Mouse (Mus musculus) G1E (cell line): Measurements from ENCODE around the gene Ubc.

ENCODE experiments used
- CTCF ChIP-seq: IDR thresholded peaks from 2 replicates; pipeline ENCODE4 v1.5.1; 2012; ENCODE audit warnings: low read depth, low read length, inconsistent platforms, mixed read lengths
- GATA2 ChIP-seq: IDR thresholded peaks from 2 replicates; pipeline ENCODE4 v1.6.1; 2012; ENCODE audit warnings: low read depth, low read length, inconsistent platforms, borderline replicate concordance
- POLR2AphosphoS5 ChIP-seq: IDR thresholded peaks from 2 replicates; pipeline ENCODE4 v1.6.1; 2012; ENCODE audit warnings: low read depth, low read length, inconsistent platforms; ENCODE audit not compliant: insufficient replicate concordance
- TAL1 ChIP-seq: conservative IDR thresholded peaks from 2 replicates; pipeline ENCODE4 v1.6.1; 2012; ENCODE audit warnings: low read depth, low read length, inconsistent platforms, mixed read lengths

DNA sequence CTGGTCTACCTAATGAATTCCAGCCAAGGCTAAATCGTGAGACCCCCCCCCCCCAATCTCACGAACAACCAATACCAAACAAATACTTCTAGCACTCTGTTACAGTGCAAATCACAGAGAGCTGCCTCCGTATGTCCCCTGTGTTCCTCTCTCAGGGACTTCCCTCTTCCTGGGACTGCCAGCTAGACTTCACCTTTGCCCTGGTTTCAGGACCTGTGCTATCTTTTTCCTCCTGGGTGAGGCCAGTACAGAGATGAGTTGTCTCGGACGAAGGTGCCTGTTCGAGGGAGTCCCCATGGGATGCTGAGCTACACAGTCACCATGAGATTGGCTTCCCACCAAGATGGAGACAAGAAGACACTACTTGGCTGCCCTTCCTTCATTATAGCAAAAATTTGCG is 41.9 kb downstream of the Ubc start:
- TF ChIP-seq TAL1 (no peak), CTCF (no peak), POLR2AphosphoS5 (no peak), GATA2 (no peak)
